ENCODE assay signal across 7 mouse cellular contexts in the genomic region with DNA sequence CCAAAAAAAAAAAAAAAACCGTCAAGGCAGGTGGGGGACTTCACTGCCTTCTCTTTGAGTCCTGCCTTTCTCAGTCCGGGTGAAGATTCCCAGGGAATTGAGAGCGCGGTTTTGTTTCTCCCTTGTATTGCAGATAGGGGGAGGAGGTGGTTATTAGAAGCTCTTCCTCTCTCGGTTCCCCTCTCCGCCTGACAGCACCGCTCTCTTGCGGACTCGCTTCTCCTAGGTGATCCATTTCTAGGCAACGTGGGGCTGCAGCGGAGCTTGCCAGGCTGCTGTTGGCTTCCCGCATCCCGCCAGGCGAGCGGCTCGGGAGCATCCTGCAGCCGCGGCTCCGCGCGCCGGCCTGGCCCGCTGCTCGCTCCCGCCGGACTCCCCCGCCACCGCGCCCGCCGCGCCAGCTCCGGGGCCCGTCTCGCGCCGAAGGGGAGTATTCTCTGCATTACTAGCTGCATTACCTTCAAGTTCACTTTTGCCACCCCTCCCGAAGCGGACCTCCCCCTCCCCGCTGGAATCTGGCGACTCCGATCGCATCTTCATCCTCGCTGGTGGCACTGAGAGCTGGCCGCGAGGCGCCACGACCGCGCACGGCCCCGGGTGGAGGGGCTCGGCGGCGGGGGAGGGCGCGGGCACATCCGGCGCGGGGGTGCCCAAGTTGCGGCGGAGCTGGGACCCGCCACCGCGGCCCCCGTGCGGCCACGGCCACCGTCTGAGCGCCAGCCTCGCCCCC. TPM values are rescaled to one million over a fixed set of nuclear protein-coding genes. Genes with fewer than 3 reads are reported as not detected.
A peak's percentile ranks its signal among the peaks of the same experiment; 100 is the strongest.
DNase-seq lines count a peak whose midpoint lies in the region; ATAC-seq and TF ChIP-seq lines count a peak whose summit lies in the region.

A gene (plus strand): TSS at position 51 of the 730 bp plus-strand sequence.

- H3K4me3 ChIP-seq in embryonic facial prominence, embryonic 11.5 days (ENCODE audit: low read depth, low read length), result peak within 1 kb of the TSS; percentile 68
- peak within 1 kb of the TSS; percentile 78 for H3K4me3 ChIP-seq in midbrain, embryonic 12.5 days
- H3K4me3 ChIP-seq in testis, adult 2 months (ENCODE audit: control insufficient read depth, low read depth, low read length), result peak within 1 kb of the TSS; percentile 70

- peak; percentile 69 for ATAC-seq in embryonic facial prominence, embryonic 11.5 days (replicated peaks; ENCODE audit: insufficient number of reproducible peaks, low FRiP score, low TSS enrichment, low read depth)
- ATAC-seq in midbrain, embryonic 12.5 days (ENCODE audit: low FRiP score, low read depth), result peak; percentile 71

- H3K27me3 ChIP-seq in embryonic facial prominence, embryonic 11.5 days (ENCODE audit: control insufficient read depth, insufficient read depth, low read length), result peaks cover 8% of the 10 kb centered on the region
- H3K27me3 ChIP-seq in midbrain, embryonic 12.5 days, result peaks cover 8% of the 10 kb centered on the region; the same call in 1 of the 2 replicates
- H3K27me3 ChIP-seq in testis, adult 2 months (ENCODE audit: control insufficient read depth, insufficient read depth, low read length), result peaks cover 4% of the 10 kb centered on the region; the same call in 1 of the 2 replicates

- H3K36me3 ChIP-seq in embryonic facial prominence, embryonic 11.5 days (replicated peaks; ENCODE audit: control insufficient read depth, insufficient read depth, low read depth, low read length), result no peaks in the 10 kb centered on the region
- H3K36me3 ChIP-seq in midbrain, embryonic 12.5 days, result no peaks in the 10 kb centered on the region
- no peaks in the 10 kb centered on the region for H3K36me3 ChIP-seq in testis, adult 2 months (ENCODE audit: control insufficient read depth, insufficient read depth, low read length)

- TF ChIP-seq CTCF in testis, adult 2 months (IDR thresholded peaks at IDR 0.05; ENCODE audit: control insufficient read depth, insufficient read depth, insufficient replicate concordance, low read depth, low read length), result no peak

- under 1% methylated on average over 62 of the region's 71 CpGs for WGBS in embryonic facial prominence, embryonic 11.5 days
- WGBS in midbrain, embryonic 12.5 days, result under 1% methylated on average over 71 of the region's 71 CpGs

- H3K27ac ChIP-seq in embryonic facial prominence, embryonic 11.5 days (replicated peaks; ENCODE audit: low read depth, low read length), result no peak within 1 kb of the TSS
- H3K27ac ChIP-seq in midbrain, embryonic 12.5 days (replicated peaks), result peak within 1 kb of the TSS; percentile 85
- H3K27ac ChIP-seq in testis, adult 2 months (ENCODE audit: control insufficient read depth, insufficient read depth, low read depth, low read length), result no peak within 1 kb of the TSS

- no peaks in the 10 kb centered on the region for H3K9me3 ChIP-seq in embryonic facial prominence, embryonic 11.5 days (replicated peaks; ENCODE audit: control insufficient read depth, low read length)
- H3K9me3 ChIP-seq in midbrain, embryonic 12.5 days, result no peaks in the 10 kb centered on the region

- peak within 1 kb of the TSS; percentile 98 for H3K4me2 ChIP-seq in embryonic facial prominence, embryonic 11.5 days (ENCODE audit: low read depth, low read length)
- peak within 1 kb of the TSS; percentile 88 for H3K4me2 ChIP-seq in midbrain, embryonic 12.5 days (replicated peaks)

- DNase-seq in urinary bladder, postnatal 25 days (ENCODE audit: low spot score), result peak; percentile 2
- DNase-seq in urinary bladder, postnatal 36 days (ENCODE audit: low spot score in 2 of 2), result no peak
- peak; percentile 70 for DNase-seq in embryonic facial prominence, embryonic 11.5 days (ENCODE audit: low spot score)
- DNase-seq in heart, postnatal 4 days, result peak; percentile 9
- peak; percentile 28 to 58 for DNase-seq in left cerebral cortex, adult 9 months (ENCODE audit: low spot score in 2 of 2)

- no peaks in the 10 kb centered on the region; the same call in 1 of the 2 replicates for H3K4me1 ChIP-seq in embryonic facial prominence, embryonic 11.5 days (ENCODE audit: control insufficient read depth, insufficient read depth, low read length)
- H3K4me1 ChIP-seq in midbrain, embryonic 12.5 days, result peaks cover 9% of the 10 kb centered on the region; the same call in 1 of the 2 replicates
- H3K4me1 ChIP-seq in testis, adult 2 months (ENCODE audit: control insufficient read depth, insufficient read depth, low read length), result peaks cover 10% of the 10 kb centered on the region

- H3K9ac ChIP-seq in embryonic facial prominence, embryonic 11.5 days (replicated peaks; ENCODE audit: low read length), result peak within 1 kb of the TSS; percentile 66
- peak within 1 kb of the TSS; percentile 73 for H3K9ac ChIP-seq in midbrain, embryonic 12.5 days (replicated peaks)

- no peak for TF ChIP-seq POLR2A in testis, adult 2 months (IDR thresholded peaks at IDR 0.05; ENCODE audit: control insufficient read depth, low read depth, low read length)

RNA-seq across cellular contexts. Expression of the gene that starts here (rescaled TPM):
- polyA plus RNA-seq in embryonic facial prominence, embryonic 11.5 days (2014; fragmentation: Nextera tagmentation; extraction: Ambion mirVana), result 0.31 and 0.59 TPM in 2 replicates
- under 1 TPM; 0.25 to 0.29 TPM for total RNA-seq in heart, postnatal 4 days (2021)
- 5.5 TPM in 2 replicates for polyA plus RNA-seq in midbrain, embryonic 12.5 days (2016; fragmentation: Nextera tagmentation; extraction: Ambion mirVana)
- 0.06 and 0.11 TPM in 2 replicates for polyA plus RNA-seq in testis, adult 2 months (2012; rRNA removed)

Comparison
In these comparisons a context has a peak if more than half of its experiments do, and no peak if none do; other contexts are left out.
1. DNase-seq: peak in urinary bladder, postnatal 25 days (single experiment) and left cerebral cortex, adult 9 months (2 of 2); none in urinary bladder, postnatal 36 days (0 of 2).
2. Peak in DNase-seq, ATAC-seq, H3K4me3 ChIP-seq, H3K9ac ChIP-seq and H3K4me2 ChIP-seq in embryonic facial prominence, embryonic 11.5 days; RNA of the gene not detected or under 1 TPM.
3. Peak in DNase-seq in heart, postnatal 4 days; RNA of the gene not detected or under 1 TPM.
4. Peak in every context shown above with its lines, with median percentiles within 50 percentile points of each other: H3K4me3 ChIP-seq.